Mouse (Mus musculus): ENCODE data around the gene Lrrc15. TPM values are rescaled to one million over a fixed set of nuclear protein-coding genes. Genes with fewer than 3 reads are reported as not detected.

The Lrrc15 gene
- polyA plus RNA-seq, 1 experiment from 2014 or later, result 1.8 TPM

DNA sequence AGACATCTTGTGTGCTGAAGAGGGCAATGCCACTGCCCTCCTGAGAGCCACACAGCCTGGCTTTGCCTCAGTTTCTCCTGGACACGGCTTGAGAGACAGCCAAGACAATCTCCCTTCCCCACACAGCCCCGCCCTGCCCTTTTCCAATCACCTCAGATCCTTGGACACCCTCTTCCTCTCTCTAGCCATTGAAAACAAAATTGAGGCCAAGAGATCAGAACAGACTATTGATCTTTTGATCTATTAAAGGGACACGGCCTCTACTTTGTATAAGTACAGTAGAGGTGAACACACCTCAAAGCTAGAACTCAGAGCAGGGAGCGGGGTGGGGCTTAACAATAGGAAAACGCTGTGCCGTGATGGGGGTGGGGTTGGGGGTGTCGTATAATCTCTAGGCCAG is 24.6 kb downstream of the Lrrc15 start:
- WGBS, result 83% methylated on average over 7 of the region's 7 CpGs
- H3K9me3 ChIP-seq, result no peaks in the 10 kb centered on the region
- H3K27me3 ChIP-seq, result no peaks in the 10 kb centered on the region
- no peak overlapping the region for H3K4me2 ChIP-seq
- H3K4me1 ChIP-seq, result peaks cover 4% of the 10 kb centered on the region; the same call in 1 of the 2 replicates
- no peak overlapping the region for H3K4me3 ChIP-seq
- H3K36me3 ChIP-seq, result no peaks in the 10 kb centered on the region
- no peak overlapping the region for H3K9ac ChIP-seq
- ATAC-seq (ENCODE audit: insufficient number of reproducible peaks, low FRiP score, low TSS enrichment, low read depth), result no peak
- no peak overlapping the region for H3K27ac ChIP-seq

DNA sequence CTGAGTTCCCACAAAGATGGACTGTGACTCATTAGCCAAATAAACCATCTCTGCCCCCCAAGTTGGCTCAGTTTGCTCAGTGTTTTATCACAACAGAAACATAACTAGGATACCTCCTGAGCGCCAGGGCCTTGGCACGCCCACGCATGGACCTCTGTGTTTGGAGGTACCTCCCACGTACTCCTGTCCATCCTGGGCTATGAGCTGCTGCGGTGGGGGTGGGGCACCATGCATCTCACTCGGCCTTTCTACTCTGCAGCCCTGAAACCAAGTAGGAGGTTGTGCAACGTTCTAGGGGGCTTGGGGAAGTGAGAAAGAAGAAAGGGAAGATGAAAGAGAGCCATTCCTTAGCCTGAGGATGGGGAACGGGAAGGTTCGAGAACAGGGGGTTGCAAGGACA is 25.3 kb downstream of the Lrrc15 start:
- no peaks in the 10 kb centered on the region for H3K9me3 ChIP-seq

DNA sequence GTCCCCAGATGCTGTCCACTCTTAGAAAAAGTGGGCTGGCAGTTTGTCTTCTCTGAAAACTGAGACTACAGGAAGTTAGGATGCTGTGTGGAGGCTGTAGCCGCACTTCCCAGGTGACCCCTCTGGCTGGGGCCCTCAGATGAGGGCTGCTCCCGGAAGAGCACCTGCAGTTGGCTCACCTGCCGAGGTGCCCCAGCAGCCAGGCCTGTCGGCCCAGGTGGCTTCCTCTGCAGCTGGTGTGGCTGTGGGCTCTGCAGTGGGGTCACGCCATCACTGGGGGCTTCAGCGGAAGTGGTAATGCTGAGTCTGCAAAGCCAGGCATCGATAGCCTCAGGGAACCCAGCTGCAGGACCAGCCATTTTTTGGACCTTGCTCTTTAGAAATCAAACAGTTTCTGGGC is 28.0 kb downstream of the Lrrc15 start:
- 37% methylated on average over 7 of the region's 7 CpGs for WGBS
- ATAC-seq (ENCODE audit: insufficient number of reproducible peaks, low FRiP score, low TSS enrichment, low read depth), result no peak

More for the DNA sequence above, 25.3 kb downstream of the Lrrc15 start:
- H3K4me3 ChIP-seq, result no peak overlapping the region
- WGBS, result 72% methylated on average over 9 of the region's 9 CpGs
- peaks cover 4% of the 10 kb centered on the region; the same call in 1 of the 2 replicates for H3K4me1 ChIP-seq
- no peak overlapping the region for H3K9ac ChIP-seq
- no peak overlapping the region for H3K27ac ChIP-seq
- H3K4me2 ChIP-seq, result no peak overlapping the region
- no peaks in the 10 kb centered on the region for H3K27me3 ChIP-seq
- no peak for ATAC-seq (ENCODE audit: insufficient number of reproducible peaks, low FRiP score, low TSS enrichment, low read depth)
- H3K36me3 ChIP-seq, result no peaks in the 10 kb centered on the region

DNA sequence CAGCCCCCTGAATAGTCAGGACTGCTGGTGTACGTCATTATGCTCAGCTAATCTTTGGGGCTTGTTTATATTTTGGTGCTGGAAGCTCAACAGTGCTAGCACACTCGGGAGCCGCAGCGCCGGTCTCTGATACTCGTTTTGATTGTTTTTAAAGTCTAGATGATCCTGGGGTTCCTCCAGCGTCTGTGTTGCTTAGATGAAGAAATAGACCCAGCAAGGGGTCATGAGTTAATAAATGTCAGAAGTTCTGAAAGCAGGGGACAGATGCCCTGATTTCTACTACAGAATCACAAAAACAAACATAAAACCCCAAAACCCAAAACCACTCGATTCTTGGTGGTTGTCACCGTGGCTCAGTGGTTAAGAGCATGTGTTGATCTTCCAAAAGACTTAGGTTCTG is 29.2 kb downstream of the Lrrc15 start:
- Histone ChIP-seq H3K4me2 (no peak overlapping the region), H3K27me3 (0 out of 2 replicates have a peak, but pooled peaks cover 8% of the 10 kb centered on the region), H3K9me3 (no peaks in the 10 kb centered on the region), H3K4me3 (no peak overlapping the region), H3K9ac (no peak overlapping the region), H3K4me1 (peaks cover 4% of the 10 kb centered on the region), H3K36me3 (no peaks in the 10 kb centered on the region), H3K27ac (no peak overlapping the region)
- 74% methylated on average over 9 of the region's 9 CpGs for WGBS
- ATAC-seq (ENCODE audit: insufficient number of reproducible peaks, low FRiP score, low TSS enrichment, low read depth), result no peak

More for the DNA sequence above, 28.0 kb downstream of the Lrrc15 start:
- H3K9me3 ChIP-seq, result no peaks in the 10 kb centered on the region
- H3K36me3 ChIP-seq, result no peaks in the 10 kb centered on the region
- no peak overlapping the region for H3K9ac ChIP-seq
- H3K4me3 ChIP-seq, result no peak overlapping the region
- no peak overlapping the region for H3K4me2 ChIP-seq
- H3K27ac ChIP-seq, result no peak overlapping the region
- peaks cover 4% of the 10 kb centered on the region for H3K4me1 ChIP-seq
- 0 out of 2 replicates have a peak, but pooled peaks cover 6% of the 10 kb centered on the region for H3K27me3 ChIP-seq

DNA sequence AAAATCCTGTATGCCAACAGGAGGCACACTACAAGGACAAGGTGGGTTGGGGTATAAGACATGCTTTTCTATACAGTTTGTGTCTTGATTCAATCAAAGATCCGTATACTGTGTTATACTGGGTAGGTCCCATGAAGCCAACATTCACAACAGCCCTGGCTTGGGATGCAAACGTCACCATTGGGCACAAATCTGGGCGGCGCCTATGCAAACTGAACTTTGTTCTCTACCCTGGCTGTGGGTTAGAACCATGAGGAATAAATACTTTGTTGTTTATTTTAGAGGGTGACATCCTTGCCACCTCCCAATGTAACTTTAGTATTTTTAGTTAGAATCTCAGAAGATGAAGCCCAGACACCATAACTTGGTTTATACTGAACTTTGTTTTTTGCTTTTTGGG is 29.7 kb downstream of the Lrrc15 start:
- Histone ChIP-seq H3K27ac (no peak overlapping the region), H3K4me3 (no peak overlapping the region), H3K9ac (no peak overlapping the region), H3K36me3 (no peaks in the 10 kb centered on the region), H3K4me2 (no peak overlapping the region), H3K27me3 (0 out of 2 replicates have a peak, but pooled peaks cover 8% of the 10 kb centered on the region), H3K4me1 (peaks cover 4% of the 10 kb centered on the region), H3K9me3 (no peaks in the 10 kb centered on the region)
- WGBS, result 87% methylated on average over 4 of the region's 4 CpGs
- ATAC-seq (ENCODE audit: insufficient number of reproducible peaks, low FRiP score, low TSS enrichment, low read depth), result no peak

DNA sequence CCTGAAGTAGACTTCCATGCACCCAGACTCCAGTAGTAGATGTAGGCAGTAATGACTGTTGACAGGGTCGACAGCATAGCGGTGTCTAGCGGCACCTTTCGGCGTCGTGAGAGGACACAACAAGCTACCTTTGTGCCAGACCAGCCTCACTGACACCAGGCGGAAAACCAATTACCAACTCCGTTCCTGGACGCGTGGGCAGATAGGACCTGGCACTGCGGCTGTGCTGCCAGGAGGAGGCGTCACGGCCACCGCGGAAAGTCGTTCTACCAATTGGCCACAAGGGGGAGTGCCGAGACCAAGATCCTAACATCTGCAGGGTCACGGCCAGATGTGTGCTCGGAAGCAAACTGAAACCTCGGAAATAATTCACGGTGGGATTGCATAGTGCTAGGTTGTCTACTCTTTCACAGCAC is 31.0 kb downstream of the Lrrc15 start:
- Histone ChIP-seq H3K36me3 (no peaks in the 10 kb centered on the region), H3K4me3 (peak overlapping the region; percentile 17), H3K27me3 (0 out of 2 replicates have a peak, but pooled peaks cover 8% of the 10 kb centered on the region), H3K27ac (no peak overlapping the region), H3K4me1 (peaks cover 4% of the 10 kb centered on the region), H3K9me3 (no peaks in the 10 kb centered on the region), H3K9ac (no peak overlapping the region), H3K4me2 (peak overlapping the region; percentile 43)
- under 1% methylated on average over 21 of the region's 21 CpGs for WGBS
- ATAC-seq (ENCODE audit: insufficient number of reproducible peaks, low FRiP score, low TSS enrichment, low read depth), result 0 out of 2 replicates have a peak, but pooled peaks have one; percentile 65

DNA sequence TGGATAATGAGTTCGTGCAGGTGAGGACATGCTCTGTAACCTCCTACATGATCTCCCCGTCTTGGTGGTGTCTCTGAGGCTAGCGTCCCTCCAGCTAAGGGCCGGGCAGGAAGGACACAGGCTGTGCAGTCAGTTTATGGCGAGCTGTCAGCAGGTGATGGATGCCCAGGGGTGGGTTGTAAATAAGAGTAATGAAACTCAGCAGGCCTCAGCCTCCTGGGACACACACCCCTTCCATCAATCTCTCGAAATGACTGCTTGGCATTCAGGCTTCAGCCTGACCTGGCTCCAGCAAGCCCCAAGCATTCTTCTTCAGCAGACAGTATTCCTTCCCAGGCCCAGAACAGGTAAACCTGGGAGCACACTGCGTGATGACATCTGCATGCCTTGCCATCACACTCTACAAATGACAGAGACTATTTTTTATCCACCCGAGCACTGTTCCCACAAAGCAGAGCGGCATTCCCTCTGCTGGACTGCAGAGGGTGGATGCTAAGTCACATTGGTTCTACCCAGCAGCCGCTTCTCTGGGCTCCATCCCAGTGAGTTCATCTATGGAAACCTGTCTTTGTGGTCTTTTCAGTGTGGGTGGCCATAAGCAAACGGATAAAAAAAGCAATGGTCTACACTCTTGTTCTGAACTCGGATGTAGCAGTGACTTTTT is 38.9 kb downstream of the Lrrc15 start:
- ATAC-seq (ENCODE audit: insufficient number of reproducible peaks, low FRiP score, low TSS enrichment, low read depth), result no peak
- H3K9me3 ChIP-seq, result no peaks in the 10 kb centered on the region
- H3K4me1 ChIP-seq, result peaks cover 20% of the 10 kb centered on the region
- no peaks in the 10 kb centered on the region for H3K27me3 ChIP-seq
- H3K36me3 ChIP-seq, result no peaks in the 10 kb centered on the region
- H3K4me3 ChIP-seq, result no peak overlapping the region
- H3K4me2 ChIP-seq, result no peak overlapping the region
- WGBS, result 43% methylated on average over 12 of the region's 12 CpGs
- no peak overlapping the region for H3K9ac ChIP-seq
- H3K27ac ChIP-seq, result no peak overlapping the region

DNA sequence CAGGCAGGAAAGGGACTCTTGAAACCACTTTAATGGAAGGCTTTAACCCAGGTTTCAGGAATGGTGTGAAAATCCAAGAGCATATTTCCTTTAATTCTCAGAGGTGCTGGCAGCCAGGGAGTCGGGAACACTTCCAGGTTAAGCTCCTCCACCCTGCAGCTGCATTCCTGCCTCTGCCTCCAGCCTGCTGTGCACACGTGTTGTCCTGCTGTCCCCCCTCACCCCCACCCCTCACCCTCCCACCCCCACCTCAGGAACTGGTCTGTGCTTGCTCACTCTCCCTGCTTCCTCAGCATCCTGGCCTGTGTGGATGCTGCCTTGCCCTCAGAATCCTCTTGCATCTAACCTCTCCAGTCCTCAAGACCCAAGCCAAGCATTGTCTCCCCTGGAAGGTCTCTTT is 41.4 kb downstream of the Lrrc15 start:
- Histone ChIP-seq H3K27ac (peak overlapping the region; percentile 19; the same call in 1 of the 2 replicates), H3K36me3 (no peaks in the 10 kb centered on the region), H3K9me3 (no peaks in the 10 kb centered on the region), H3K9ac (no peak overlapping the region), H3K4me3 (no peak overlapping the region), H3K4me2 (no peak overlapping the region), H3K27me3 (0 out of 2 replicates have a peak, but pooled peaks cover 3% of the 10 kb centered on the region), H3K4me1 (peaks cover 26% of the 10 kb centered on the region)
- 2% methylated on average over 2 of the region's 2 CpGs for WGBS
- ATAC-seq (ENCODE audit: insufficient number of reproducible peaks, low FRiP score, low TSS enrichment, low read depth), result peak; percentile 28; the same call in 1 of the 2 replicates

DNA sequence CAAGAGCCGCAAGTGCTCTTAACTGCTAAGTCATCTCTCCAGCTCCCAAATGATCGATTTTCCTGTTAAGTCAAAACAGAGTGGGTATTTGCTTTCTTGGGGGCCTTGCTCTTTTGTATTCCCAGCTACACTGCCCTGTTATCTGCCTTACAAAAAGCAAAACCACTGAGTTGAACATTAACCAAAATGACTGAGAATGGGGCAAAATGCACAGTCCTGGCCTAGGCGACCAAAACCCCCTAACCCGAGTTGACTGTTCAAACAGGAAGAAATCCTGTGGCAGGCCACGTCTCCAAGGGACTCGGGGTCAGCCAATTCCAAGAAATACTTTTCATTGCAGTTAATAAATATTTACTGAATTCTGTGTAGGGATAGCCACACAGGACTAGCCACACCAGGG is 44.3 kb downstream of the Lrrc15 start:
- Histone ChIP-seq H3K27me3 (0 out of 2 replicates have a peak, but pooled peaks cover 7% of the 10 kb centered on the region), H3K4me2 (no peak overlapping the region), H3K4me3 (no peak overlapping the region), H3K9ac (no peak overlapping the region), H3K9me3 (no peaks in the 10 kb centered on the region), H3K4me1 (peaks cover 50% of the 10 kb centered on the region), H3K36me3 (no peaks in the 10 kb centered on the region), H3K27ac (no peak overlapping the region)
- WGBS, result 74% methylated on average over 6 of the region's 6 CpGs
- ATAC-seq (ENCODE audit: insufficient number of reproducible peaks, low FRiP score, low TSS enrichment, low read depth), result no peak

DNA sequence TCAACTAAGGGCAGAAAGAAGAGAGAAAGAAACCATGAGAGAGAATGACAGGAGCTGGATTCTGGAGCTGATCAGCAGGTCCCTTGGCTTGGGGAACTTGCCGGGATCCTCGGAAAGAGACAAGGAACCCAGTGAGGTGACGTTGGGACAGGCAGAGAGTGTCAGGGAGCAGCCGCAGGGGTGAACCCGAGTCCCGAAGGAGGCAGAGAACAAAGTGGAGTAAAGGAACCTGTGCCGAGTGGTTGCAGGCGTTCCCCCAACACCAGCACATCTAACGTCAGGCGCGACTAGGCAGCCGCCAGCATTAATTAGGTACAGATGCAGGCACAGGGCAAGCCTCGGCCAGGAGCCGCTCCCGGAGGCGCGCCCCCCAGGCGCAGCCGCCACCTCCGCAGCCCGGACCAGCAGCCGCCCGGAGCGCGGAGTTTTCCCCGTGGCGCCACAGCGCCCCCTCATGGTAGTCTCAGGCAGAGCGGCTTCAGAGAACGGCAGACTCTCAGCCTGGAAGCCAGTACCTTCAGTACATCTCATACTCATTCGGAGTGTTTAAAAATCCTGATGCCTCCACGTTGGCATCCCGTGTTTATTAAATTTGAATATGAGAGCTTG is 46.9 kb downstream of the Lrrc15 start:
- H3K27ac ChIP-seq, result peak overlapping the region; percentile 86
- 0 out of 2 replicates have a peak, but pooled peaks cover 7% of the 10 kb centered on the region for H3K27me3 ChIP-seq
- peak overlapping the region; percentile 35 for H3K4me3 ChIP-seq
- peak overlapping the region; percentile 65 for H3K4me2 ChIP-seq
- no peaks in the 10 kb centered on the region for H3K9me3 ChIP-seq
- no peaks in the 10 kb centered on the region for H3K36me3 ChIP-seq
- peak; percentile 74 for ATAC-seq (ENCODE audit: insufficient number of reproducible peaks, low FRiP score, low TSS enrichment, low read depth)
- under 1% methylated on average over 33 of the region's 33 CpGs for WGBS
- H3K9ac ChIP-seq, result no peak overlapping the region
- H3K4me1 ChIP-seq, result peaks cover 54% of the 10 kb centered on the region

DNA sequence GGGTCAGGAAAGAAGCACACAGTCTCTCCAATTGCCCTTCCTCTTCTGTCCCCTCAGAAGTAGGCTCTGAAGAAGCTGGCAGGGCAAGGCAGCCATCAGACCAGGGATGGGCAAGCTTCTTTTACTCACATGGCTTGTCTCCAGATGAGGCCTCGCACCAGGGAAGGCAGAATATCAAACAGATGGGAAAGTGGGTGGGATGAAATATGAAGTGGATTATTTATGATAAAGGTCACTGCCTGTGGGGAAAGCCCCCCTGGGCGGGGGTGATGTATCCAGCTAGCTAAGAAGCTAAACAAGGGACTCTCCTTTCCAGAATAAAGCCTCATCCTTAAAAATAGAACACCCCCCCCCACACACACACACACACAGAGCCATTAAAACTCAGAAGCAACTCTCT is 47.5 kb downstream of the Lrrc15 start:
- peak overlapping the region; percentile 86 for H3K27ac ChIP-seq
- H3K4me2 ChIP-seq, result peak overlapping the region; percentile 65; the same call in 1 of the 2 replicates
- H3K4me1 ChIP-seq, result peaks cover 55% of the 10 kb centered on the region
- no peaks in the 10 kb centered on the region for H3K36me3 ChIP-seq
- no peak for ATAC-seq (ENCODE audit: insufficient number of reproducible peaks, low FRiP score, low TSS enrichment, low read depth)
- no peaks in the 10 kb centered on the region for H3K9me3 ChIP-seq
- H3K9ac ChIP-seq, result no peak overlapping the region
- 32% methylated on average over 2 of the region's 2 CpGs for WGBS
- 0 out of 2 replicates have a peak, but pooled peaks cover 7% of the 10 kb centered on the region for H3K27me3 ChIP-seq
- peak overlapping the region; percentile 35; the same call in 1 of the 2 replicates for H3K4me3 ChIP-seq

All from limb, embryonic 15.5 days (tissue).